Mouse (Mus musculus): Measurements from ENCODE around the gene Ccdc184. TPM values are rescaled to one million over a fixed set of nuclear protein-coding genes. Genes with fewer than 3 reads are reported as not detected.

Gene Ccdc184
- polyA plus RNA-seq, 1 experiment from 2014 or later: 50.4 TPM

- peak; percentile 97 for ATAC-seq
Observed at GRCm38 (mm10) chr15:98167645-98168621, 975 bp downstream of the Ccdc184 start.

DNA sequence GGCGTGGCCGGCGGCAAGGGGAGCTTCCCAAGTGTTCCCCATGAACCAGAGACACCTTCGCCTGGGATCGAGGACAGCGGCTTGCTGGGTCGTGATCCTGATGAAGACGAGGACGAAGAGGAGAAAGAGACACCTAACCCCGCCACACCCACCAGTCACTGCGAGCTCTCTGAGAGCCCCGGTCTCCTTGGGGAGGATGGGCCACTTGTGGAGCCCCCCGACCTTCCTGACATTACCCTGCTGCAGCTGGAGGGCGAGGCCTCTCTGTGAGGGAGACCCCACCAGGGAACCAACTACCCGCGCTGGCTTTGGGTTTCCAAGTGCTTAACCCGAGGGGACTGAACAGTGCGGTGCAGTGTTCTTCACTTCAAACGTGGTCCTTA, 1.7 kb downstream of the Ccdc184 start:
- Histone ChIP-seq H3K36me3 (ENCODE audit: control insufficient read depth, insufficient read depth) (no peaks in the 10 kb centered on the region), H3K4me3 (replicated peaks; ENCODE audit: low read length) (peak overlapping the region; percentile 73), H3K4me2 (ENCODE audit: low read length) (peak overlapping the region; percentile 82), H3K9ac (replicated peaks; ENCODE audit: low read depth, low read length) (peak overlapping the region; percentile 82), H3K9me3 (ENCODE audit: control insufficient read depth, low read length) (no peaks in the 10 kb centered on the region), H3K27me3 (replicated peaks; ENCODE audit: control insufficient read depth, insufficient read depth, low read length) (peaks cover 5% of the 10 kb centered on the region), H3K27ac (ENCODE audit: low read length) (no peak overlapping the region), H3K4me1 (replicated peaks; ENCODE audit: control insufficient read depth, insufficient read depth, low read length) (peaks cover 24% of the 10 kb centered on the region)
- 10% methylated on average over 19 of the region's 19 CpGs for WGBS
- ATAC-seq: no peak

More at GRCm38 (mm10) chr15:98167645-98168621, 975 bp downstream of the Ccdc184 start:
- H3K36me3 ChIP-seq (ENCODE audit: control insufficient read depth, insufficient read depth): no peaks in the 10 kb centered on the region
- H3K27ac ChIP-seq (ENCODE audit: low read length): peak overlapping the region; percentile 96
- H3K9me3 ChIP-seq (ENCODE audit: control insufficient read depth, low read length): no peaks in the 10 kb centered on the region
- under 1% methylated on average over 69 of the region's 69 CpGs for WGBS
- peaks cover 24% of the 10 kb centered on the region for H3K4me1 ChIP-seq (replicated peaks; ENCODE audit: control insufficient read depth, insufficient read depth, low read length)
- peak overlapping the region; percentile 82 for H3K9ac ChIP-seq (replicated peaks; ENCODE audit: low read depth, low read length)
- H3K27me3 ChIP-seq (replicated peaks; ENCODE audit: control insufficient read depth, insufficient read depth, low read length): peaks cover 5% of the 10 kb centered on the region
- H3K4me3 ChIP-seq (replicated peaks; ENCODE audit: low read length): peak overlapping the region; percentile 73
- H3K4me2 ChIP-seq (ENCODE audit: low read length): peak overlapping the region; percentile 82

DNA sequence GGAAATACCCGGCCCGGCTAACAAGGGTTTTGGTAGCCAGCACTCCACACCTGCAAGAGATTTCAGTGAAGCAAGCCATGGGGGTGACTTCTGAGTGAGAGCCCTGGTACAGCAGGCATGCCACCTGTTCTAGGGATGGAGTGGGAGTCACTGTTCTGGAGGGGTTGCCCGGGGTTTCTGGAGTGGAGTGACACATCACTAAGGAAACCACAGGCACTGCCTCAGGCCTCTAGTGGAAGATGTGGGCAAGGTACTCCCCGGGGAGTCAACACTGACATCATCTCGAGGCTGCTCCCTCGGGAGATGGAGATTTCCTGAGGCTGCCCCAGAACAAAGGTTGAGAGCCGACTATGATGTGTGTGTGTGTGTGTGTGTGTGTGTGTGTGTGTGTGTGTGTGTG, 3.4 kb downstream of the Ccdc184 start:
- Histone ChIP-seq H3K4me1 (replicated peaks; ENCODE audit: control insufficient read depth, insufficient read depth, low read length) (peaks cover 24% of the 10 kb centered on the region), H3K4me2 (ENCODE audit: low read length) (peak overlapping the region; percentile 82), H3K27me3 (replicated peaks; ENCODE audit: control insufficient read depth, insufficient read depth, low read length) (peaks cover 5% of the 10 kb centered on the region), H3K9me3 (ENCODE audit: control insufficient read depth, low read length) (no peaks in the 10 kb centered on the region), H3K27ac (ENCODE audit: low read length) (no peak overlapping the region), H3K4me3 (replicated peaks; ENCODE audit: low read length) (peak overlapping the region; percentile 73), H3K36me3 (ENCODE audit: control insufficient read depth, insufficient read depth) (no peaks in the 10 kb centered on the region), H3K9ac (replicated peaks; ENCODE audit: low read depth, low read length) (no peak overlapping the region)
- 36% methylated on average over 7 of the region's 7 CpGs for WGBS
- ATAC-seq: no peak

- H3K9ac ChIP-seq (replicated peaks; ENCODE audit: low read depth, low read length): no peak overlapping the region
- no peak for ATAC-seq
- no peak overlapping the region for H3K27ac ChIP-seq (ENCODE audit: low read length)
- H3K9me3 ChIP-seq (ENCODE audit: control insufficient read depth, low read length): no peaks in the 10 kb centered on the region
- no peaks in the 10 kb centered on the region for H3K36me3 ChIP-seq (ENCODE audit: control insufficient read depth, insufficient read depth)
- peaks cover 8% of the 10 kb centered on the region for H3K27me3 ChIP-seq (replicated peaks; ENCODE audit: control insufficient read depth, insufficient read depth, low read length)
- no peak overlapping the region for H3K4me3 ChIP-seq (replicated peaks; ENCODE audit: low read length)
- 79% methylated on average over 9 of the region's 9 CpGs for WGBS
- peaks cover 24% of the 10 kb centered on the region for H3K4me1 ChIP-seq (replicated peaks; ENCODE audit: control insufficient read depth, insufficient read depth, low read length)
- 0 out of 2 replicates have a peak overlapping the region, but pooled peaks have one; percentile 2 for H3K4me2 ChIP-seq (ENCODE audit: low read length)
Observed at GRCm38 (mm10) chr15:98170917-98171316, 4.0 kb downstream of the Ccdc184 start.

GRCm38 (mm10) chr15:98172113-98172512, 5.2 kb downstream of the Ccdc184 start:
- H3K4me2 ChIP-seq (ENCODE audit: low read length): no peak overlapping the region
- 69% methylated on average over 5 of the region's 5 CpGs for WGBS
- H3K27ac ChIP-seq (ENCODE audit: low read length): no peak overlapping the region
- no peak for ATAC-seq
- H3K4me1 ChIP-seq (replicated peaks; ENCODE audit: control insufficient read depth, insufficient read depth, low read length): peaks cover 17% of the 10 kb centered on the region
- H3K4me3 ChIP-seq (replicated peaks; ENCODE audit: low read length): no peak overlapping the region
- no peaks in the 10 kb centered on the region for H3K36me3 ChIP-seq (ENCODE audit: control insufficient read depth, insufficient read depth)
- no peaks in the 10 kb centered on the region for H3K9me3 ChIP-seq (ENCODE audit: control insufficient read depth, low read length)
- H3K27me3 ChIP-seq (replicated peaks; ENCODE audit: control insufficient read depth, insufficient read depth, low read length): peaks cover 17% of the 10 kb centered on the region
- H3K9ac ChIP-seq (replicated peaks; ENCODE audit: low read depth, low read length): no peak overlapping the region

DNA sequence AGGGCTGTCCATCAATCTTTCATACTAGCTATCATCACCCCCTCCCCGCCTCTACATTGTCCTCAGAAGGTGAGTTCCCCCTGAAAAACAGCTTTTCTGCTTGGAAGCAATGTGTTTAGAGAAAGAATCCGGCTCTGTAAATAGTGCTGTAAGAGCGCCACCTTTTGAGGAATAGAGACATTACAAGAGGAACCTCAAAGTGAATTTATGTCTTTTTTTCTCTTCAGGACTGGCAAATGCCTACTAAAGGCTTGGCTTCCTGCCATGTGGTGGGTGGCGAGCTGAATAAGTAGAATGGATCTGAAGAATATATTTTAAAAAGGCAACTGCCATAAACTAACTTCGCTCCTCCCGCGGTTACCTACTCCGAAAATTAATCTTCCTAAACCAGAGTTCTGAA, 6.9 kb downstream of the Ccdc184 start:
- H3K4me3 ChIP-seq (replicated peaks; ENCODE audit: low read length): no peak overlapping the region
- H3K9ac ChIP-seq (replicated peaks; ENCODE audit: low read depth, low read length): no peak overlapping the region
- no peak for ATAC-seq
- no peaks in the 10 kb centered on the region for H3K36me3 ChIP-seq (ENCODE audit: control insufficient read depth, insufficient read depth)
- peaks cover 14% of the 10 kb centered on the region for H3K27me3 ChIP-seq (replicated peaks; ENCODE audit: control insufficient read depth, insufficient read depth, low read length)
- WGBS: 17% methylated on average over 8 of the region's 8 CpGs
- H3K27ac ChIP-seq (ENCODE audit: low read length): no peak overlapping the region
- no peak overlapping the region for H3K4me2 ChIP-seq (ENCODE audit: low read length)
- peaks cover 7% of the 10 kb centered on the region for H3K4me1 ChIP-seq (replicated peaks; ENCODE audit: control insufficient read depth, insufficient read depth, low read length)
- no peaks in the 10 kb centered on the region for H3K9me3 ChIP-seq (ENCODE audit: control insufficient read depth, low read length)

- Histone ChIP-seq H3K27me3 (replicated peaks; ENCODE audit: control insufficient read depth, insufficient read depth, low read length) (peaks cover 16% of the 10 kb centered on the region), H3K36me3 (ENCODE audit: control insufficient read depth, insufficient read depth) (no peaks in the 10 kb centered on the region), H3K4me1 (replicated peaks; ENCODE audit: control insufficient read depth, insufficient read depth, low read length) (peaks cover 7% of the 10 kb centered on the region), H3K9ac (replicated peaks; ENCODE audit: low read depth, low read length) (no peak overlapping the region), H3K27ac (ENCODE audit: low read length) (no peak overlapping the region), H3K4me2 (ENCODE audit: low read length) (no peak overlapping the region), H3K4me3 (replicated peaks; ENCODE audit: low read length) (no peak overlapping the region), H3K9me3 (ENCODE audit: control insufficient read depth, low read length) (no peaks in the 10 kb centered on the region)
- WGBS: 65% methylated on average over 3 of the region's 3 CpGs
- no peak for ATAC-seq
Observed at GRCm38 (mm10) chr15:98177320-98177719, 10.4 kb downstream of the Ccdc184 start.

- Histone ChIP-seq H3K4me2 (ENCODE audit: low read length) (peak overlapping the region; percentile 77), H3K4me3 (replicated peaks; ENCODE audit: low read length) (peak overlapping the region; percentile 56), H3K36me3 (ENCODE audit: control insufficient read depth, insufficient read depth) (no peaks in the 10 kb centered on the region), H3K9ac (replicated peaks; ENCODE audit: low read depth, low read length) (peak overlapping the region; percentile 50), H3K4me1 (replicated peaks; ENCODE audit: control insufficient read depth, insufficient read depth, low read length) (peaks cover 7% of the 10 kb centered on the region), H3K27me3 (replicated peaks; ENCODE audit: control insufficient read depth, insufficient read depth, low read length) (peaks cover 16% of the 10 kb centered on the region), H3K9me3 (ENCODE audit: control insufficient read depth, low read length) (no peaks in the 10 kb centered on the region), H3K27ac (ENCODE audit: low read length) (peak overlapping the region; percentile 20; the same call in 1 of the 2 replicates)
- ATAC-seq: no peak
- WGBS: 5% methylated on average over 26 of the region's 26 CpGs
Observed at GRCm38 (mm10) chr15:98180567-98181131, 13.7 kb downstream of the Ccdc184 start.

DNA sequence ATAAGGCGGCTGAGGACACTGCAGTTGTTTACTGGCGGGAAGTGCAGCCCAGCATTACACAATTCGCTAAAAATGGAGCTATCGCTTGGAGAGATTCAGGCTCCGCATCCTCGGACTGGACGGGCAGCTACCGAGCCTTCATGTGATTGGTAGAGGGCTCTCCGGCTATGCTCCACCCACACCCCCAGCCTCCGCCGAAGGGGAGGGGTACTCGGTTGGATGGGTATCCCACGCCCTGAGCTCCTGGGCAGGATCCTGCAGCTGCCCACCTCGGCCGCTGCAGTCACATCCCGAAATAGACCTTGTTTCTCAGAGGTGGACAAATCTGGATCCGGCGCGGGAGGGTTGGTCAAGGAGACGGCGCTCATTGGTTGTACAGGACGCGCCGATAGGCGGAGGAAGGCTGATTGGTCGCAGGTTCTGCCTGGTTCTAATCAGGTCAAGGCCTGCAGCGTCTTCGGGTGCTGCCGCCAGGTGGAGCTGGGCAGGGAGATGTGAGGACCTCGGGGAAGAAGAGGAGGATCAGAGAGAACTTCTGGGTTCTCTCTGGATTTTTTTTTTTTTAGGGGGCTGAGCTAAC, 14.3 kb downstream of the Ccdc184 start:
- peak overlapping the region; percentile 56 for H3K4me3 ChIP-seq (replicated peaks; ENCODE audit: low read length)

More for the DNA sequence above, 14.3 kb downstream of the Ccdc184 start:
- H3K27ac ChIP-seq (ENCODE audit: low read length): peak overlapping the region; percentile 20; the same call in 1 of the 2 replicates
- peak overlapping the region; percentile 77 for H3K4me2 ChIP-seq (ENCODE audit: low read length)
- under 1% methylated on average over 30 of the region's 30 CpGs for WGBS
- peaks cover 7% of the 10 kb centered on the region for H3K4me1 ChIP-seq (replicated peaks; ENCODE audit: control insufficient read depth, insufficient read depth, low read length)
- H3K9me3 ChIP-seq (ENCODE audit: control insufficient read depth, low read length): no peaks in the 10 kb centered on the region
- H3K36me3 ChIP-seq (ENCODE audit: control insufficient read depth, insufficient read depth): no peaks in the 10 kb centered on the region
- H3K27me3 ChIP-seq (replicated peaks; ENCODE audit: control insufficient read depth, insufficient read depth, low read length): peaks cover 10% of the 10 kb centered on the region; the same call in 1 of the 2 replicates
- H3K9ac ChIP-seq (replicated peaks; ENCODE audit: low read depth, low read length): peak overlapping the region; percentile 50
- peak; percentile 98 for ATAC-seq
